Mouse (Mus musculus): ENCODE measurements around the gene Exosc1.

DNA sequence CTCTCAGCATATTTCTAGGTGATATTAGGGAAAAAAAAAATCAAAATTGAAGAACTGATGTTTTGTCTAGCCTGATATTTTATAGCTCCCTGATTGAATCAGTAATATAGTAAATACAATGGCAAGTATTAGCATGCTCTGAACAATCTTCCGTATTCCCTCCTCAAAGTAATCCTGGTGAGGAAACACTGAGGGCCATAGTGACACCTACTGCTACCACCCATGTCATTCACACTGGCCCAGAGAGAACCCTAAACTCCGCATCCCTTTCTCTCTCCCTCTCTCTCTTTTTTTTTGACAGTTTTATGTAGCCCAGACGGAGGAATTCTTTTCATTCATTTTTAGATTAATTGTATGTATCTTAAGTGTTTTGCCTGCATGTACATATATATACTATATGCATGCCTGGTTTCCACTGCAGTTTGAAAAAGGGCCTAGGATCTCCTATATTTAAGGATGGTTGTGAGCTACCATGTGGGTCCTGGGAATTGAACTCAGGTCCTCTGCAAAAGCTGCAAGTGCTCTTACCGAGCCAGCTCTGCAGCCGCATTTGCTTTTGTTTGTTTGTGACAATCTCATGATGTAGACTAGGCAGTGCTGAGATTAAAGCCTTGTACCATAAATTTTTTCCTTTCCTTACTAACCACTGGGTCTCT, 12.7 kb downstream of the Exosc1 start:
- TF ChIP-seq TAL1 (IDR thresholded peaks at IDR 0.05; ENCODE audit: low read length) (no peak), GATA1 (IDR thresholded peaks at IDR 0.05; ENCODE audit: low read length) (no peak)

All from erythroblast, embryonic 14.5 days (primary cell).